Mouse (Mus musculus) bone marrow macrophage, adult 2 months (primary cell): Measurements from ENCODE around the gene Tmprss6.

Experiments
- CTCF ChIP-seq: IDR thresholded peaks from 2 replicates; pipeline ENCODE4 v1.5.1; 2012; ENCODE audit warnings: low read depth, mild to moderate bottlenecking, low read length, moderate library complexity
- POLR2A ChIP-seq: IDR thresholded peaks from 2 replicates; pipeline ENCODE4 v1.6.1; 2012; ENCODE audit warnings: mild to moderate bottlenecking, low read depth, low read length, borderline replicate concordance

GRCm38 (mm10) chr15:78452929-78453328, 15.5 kb downstream of the Tmprss6 start:
- TF ChIP-seq POLR2A (no peak), CTCF (no peak)
